Mouse (Mus musculus) forebrain, postnatal 0 days (tissue): Measurements from ENCODE around the gene Ccl22. TPM values are rescaled to one million over a fixed set of nuclear protein-coding genes. Genes with fewer than 3 reads are reported as not detected.

Experiments
- ATAC-seq: fragments of 200-750 bp; cut with Nextera tagmentation; 2 replicates; pipeline ENCODE4 v1.8.0; 2017; ENCODE audit warnings: mild to moderate bottlenecking, moderate library complexity
- DNase-seq: peaks from one replicate; pipeline ENCODE4 v3.0.0-alpha.2; 2015
- H3K27ac ChIP-seq: fragments of 300-500 bp; sonication (generic); 2 replicates; pipeline ENCODE4 v1.5.1; 2014; ENCODE audit warnings: low read depth, mild to moderate bottlenecking, antibody characterized with exemption, low read length, moderate library complexity, mixed read lengths
- H3K27me3 ChIP-seq: fragments of 300-500 bp; sonication (generic); 2 replicates; pipeline ENCODE4 v1.6.1; 2014; ENCODE audit warnings: mild to moderate bottlenecking, low read length, mixed read lengths; ENCODE audit not compliant: insufficient read depth
- H3K36me3 ChIP-seq: fragments of 300-500 bp; sonication (generic); 2 replicates; pipeline ENCODE4 v1.6.1; 2014; ENCODE audit warnings: mild to moderate bottlenecking, moderate library complexity; ENCODE audit not compliant: insufficient read depth
- H3K4me1 ChIP-seq: fragments of 300-500 bp; sonication (generic); 2 replicates; pipeline ENCODE4 v1.6.1; 2014; ENCODE audit warnings: antibody characterized with exemption; ENCODE audit not compliant: insufficient read depth
- H3K4me2 ChIP-seq: fragments of 300-500 bp; sonication (generic); 2 replicates; pipeline ENCODE4 v1.6.1; 2014; ENCODE audit warnings: low read depth, mild to moderate bottlenecking, moderate library complexity
- H3K4me3 ChIP-seq: fragments of 300-500 bp; sonication (generic); 2 replicates; pipeline ENCODE4 v1.5.1; 2014; ENCODE audit warnings: low read depth, low read length, mixed read lengths
- H3K9ac ChIP-seq: fragments of 300-500 bp; sonication (generic); 2 replicates; pipeline ENCODE4 v1.6.1; 2014; ENCODE audit warnings: mild to moderate bottlenecking
- H3K9me3 ChIP-seq: fragments of 300-500 bp; sonication (generic); 2 replicates; pipeline ENCODE4 v1.6.1; 2016; ENCODE audit warnings: low read length
- CTCF ChIP-seq: sonication (generic); IDR thresholded peaks from 2 replicates; pipeline ENCODE4 v1.5.1; 2016; ENCODE audit warnings: antibody characterized with exemption, control low read depth, low read depth
- WGBS: fragments of 180-500 bp; shearing (Covaris S2); extraction: QIAGEN DNeasy Blood & Tissue Kit; methylation state at CpG from one replicate; pipeline ENCODE4 v1.1.7; 2014; 5-methylcytosine and 5-hydroxymethylcytosine counted together
- polyA plus RNA-seq: library from polyadenylated mRNA; unstranded; fragments of >200 nt; fragmentation: Nextera tagmentation; extraction: Ambion mirVana; gene quantifications from 2 replicates; pipeline ENCODE4 v1.2.1, GENCODE M21; 2015
- total RNA-seq: library from RNA; depleted of rRNA; stranded (reverse); fragments of >200 nt; gene quantifications from 2 replicates; pipeline ENCODE4 v1.2.3, GENCODE M21; 2014

Ccl22 gene
- total and polyA plus RNA-seq, 2 experiments from 2014 or later: 0.15 TPM; not detected in 1

- no peaks in the 10 kb centered on the region for H3K4me1 ChIP-seq
- H3K27ac ChIP-seq: no peak overlapping the region
- no peak overlapping the region for H3K4me2 ChIP-seq
- H3K9me3 ChIP-seq: no peaks in the 10 kb centered on the region
- H3K9ac ChIP-seq: no peak overlapping the region
- H3K4me3 ChIP-seq: no peak overlapping the region
- no peaks in the 10 kb centered on the region for H3K36me3 ChIP-seq
- 75% methylated on average over 7 of the region's 7 CpGs for WGBS
- no peak for TF ChIP-seq CTCF
- ATAC-seq: no peak
- H3K27me3 ChIP-seq: no peaks in the 10 kb centered on the region
- no peak for DNase-seq
Measured at GRCm38 (mm10) chr8:94734735-94735350, 10.5 kb upstream of the Ccl22 start.

GRCm38 (mm10) chr8:94735426-94736094 lies 9.8 kb upstream of the Ccl22 start:
- TF ChIP-seq CTCF: no peak
- no peaks in the 10 kb centered on the region for H3K4me1 ChIP-seq
- ATAC-seq (no peak), DNase-seq (no peak)
- H3K36me3 ChIP-seq: no peaks in the 10 kb centered on the region
- no peak overlapping the region for H3K4me2 ChIP-seq
- H3K27me3 ChIP-seq: no peaks in the 10 kb centered on the region
- 76% methylated on average over 5 of the region's 5 CpGs for WGBS
- H3K4me3 ChIP-seq: no peak overlapping the region
- H3K9me3 ChIP-seq: no peaks in the 10 kb centered on the region
- H3K27ac ChIP-seq: no peak overlapping the region
- H3K9ac ChIP-seq: no peak overlapping the region

- ATAC-seq (no peak), DNase-seq (no peak)
- Histone ChIP-seq H3K9me3 (no peaks in the 10 kb centered on the region), H3K27ac (no peak overlapping the region), H3K4me1 (no peaks in the 10 kb centered on the region), H3K9ac (no peak overlapping the region), H3K27me3 (no peaks in the 10 kb centered on the region), H3K36me3 (no peaks in the 10 kb centered on the region), H3K4me3 (no peak overlapping the region), H3K4me2 (no peak overlapping the region)
- no peak for TF ChIP-seq CTCF
- 74% methylated on average over 6 of the region's 6 CpGs for WGBS
Measured at GRCm38 (mm10) chr8:94739829-94740228, 5.6 kb upstream of the Ccl22 start.

DNA sequence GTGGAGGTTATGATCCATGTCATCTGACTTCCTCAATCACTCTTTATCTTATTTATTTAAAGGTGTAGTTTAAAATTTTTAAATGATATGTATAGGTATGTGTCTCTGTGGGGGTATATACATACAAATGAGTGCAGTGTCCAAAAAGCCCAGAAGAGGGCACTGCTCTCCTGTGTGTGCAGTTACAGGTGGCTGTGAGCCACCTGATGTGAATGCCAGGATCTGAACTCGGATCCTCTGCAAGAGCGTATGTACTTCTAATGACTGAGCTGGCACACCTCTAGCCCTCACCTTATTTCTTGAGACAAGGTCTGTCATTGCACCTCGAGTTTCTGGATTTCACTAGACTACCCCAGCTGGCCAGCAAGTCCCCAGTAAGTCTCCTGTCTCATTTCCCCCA lies 4.8 kb upstream of the Ccl22 start:
- TF ChIP-seq CTCF: no peak
- Histone ChIP-seq H3K4me2 (no peak overlapping the region), H3K27me3 (no peaks in the 10 kb centered on the region), H3K4me1 (no peaks in the 10 kb centered on the region), H3K4me3 (no peak overlapping the region), H3K9me3 (no peaks in the 10 kb centered on the region), H3K9ac (no peak overlapping the region), H3K36me3 (no peaks in the 10 kb centered on the region), H3K27ac (no peak overlapping the region)
- WGBS: 88% methylated on average over 3 of the region's 3 CpGs
- DNase-seq (no peak), ATAC-seq (no peak)

GRCm38 (mm10) chr8:94741726-94742125 lies 3.7 kb upstream of the Ccl22 start:
- Histone ChIP-seq H3K27me3 (no peaks in the 10 kb centered on the region), H3K36me3 (no peaks in the 10 kb centered on the region), H3K9me3 (no peaks in the 10 kb centered on the region), H3K4me3 (no peak overlapping the region), H3K9ac (no peak overlapping the region), H3K4me2 (no peak overlapping the region), H3K4me1 (no peaks in the 10 kb centered on the region), H3K27ac (no peak overlapping the region)
- ATAC-seq: no peak
- WGBS: 93% methylated on average over 4 of the region's 4 CpGs
- no peak for DNase-seq
- TF ChIP-seq CTCF: no peak

DNA sequence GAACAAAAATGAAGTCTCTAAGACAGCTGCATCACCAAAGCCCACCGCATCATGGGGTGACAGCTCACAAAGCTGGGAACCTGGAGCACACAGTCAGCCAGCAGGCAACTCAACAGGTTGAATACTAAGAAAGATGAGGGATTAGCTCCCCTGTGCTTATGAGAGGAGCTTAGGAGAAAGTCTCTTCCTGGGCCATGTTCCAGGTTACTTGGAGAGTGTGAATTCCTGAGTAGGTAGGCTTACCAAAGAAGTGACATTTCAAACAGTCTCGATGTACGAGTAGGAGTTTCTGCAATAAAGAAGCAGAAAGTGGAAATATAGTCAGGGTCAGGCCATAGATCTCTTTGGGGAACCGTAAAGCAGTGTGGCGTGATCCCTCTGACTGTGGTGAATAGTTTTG lies 906 bp upstream of the Ccl22 start:
- H3K27me3 ChIP-seq: no peaks in the 10 kb centered on the region
- DNase-seq (no peak), ATAC-seq (no peak)
- no peak overlapping the region for H3K27ac ChIP-seq
- no peak overlapping the region for H3K4me2 ChIP-seq
- H3K36me3 ChIP-seq: no peaks in the 10 kb centered on the region
- no peaks in the 10 kb centered on the region for H3K9me3 ChIP-seq
- no peak for TF ChIP-seq CTCF
- H3K9ac ChIP-seq: no peak overlapping the region
- H3K4me3 ChIP-seq: no peak overlapping the region
- WGBS: 90% methylated on average over 5 of the region's 5 CpGs
- H3K4me1 ChIP-seq: no peaks in the 10 kb centered on the region

DNA sequence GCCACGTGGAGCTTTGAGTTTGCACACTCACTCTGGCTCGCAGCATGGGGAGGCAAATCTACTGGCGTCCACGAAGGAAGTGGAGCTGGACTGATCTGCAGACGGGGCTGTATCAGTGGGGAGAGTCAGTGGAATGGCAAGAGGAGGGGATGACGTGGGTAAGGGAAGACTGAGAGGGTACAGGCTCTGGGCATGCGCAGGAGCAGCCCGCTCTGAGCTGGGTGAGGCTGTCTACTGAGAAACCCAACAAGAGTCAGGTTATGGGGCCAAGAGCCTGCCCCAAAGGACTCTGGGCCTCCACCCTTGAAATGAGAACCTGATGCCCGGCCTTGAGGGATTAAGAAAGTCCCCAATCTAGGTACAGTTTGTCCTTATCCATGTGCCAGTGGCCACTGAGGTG lies 418 bp upstream of the Ccl22 start:
- no peaks in the 10 kb centered on the region for H3K9me3 ChIP-seq
- no peak overlapping the region for H3K27ac ChIP-seq
- no peak for ATAC-seq
- no peak for DNase-seq
- WGBS: 82% methylated on average over 9 of the region's 9 CpGs
- no peaks in the 10 kb centered on the region for H3K36me3 ChIP-seq
- H3K4me3 ChIP-seq: no peak overlapping the region
- no peak overlapping the region for H3K9ac ChIP-seq
- no peak overlapping the region for H3K4me2 ChIP-seq
- H3K4me1 ChIP-seq: no peaks in the 10 kb centered on the region
- no peak for TF ChIP-seq CTCF
- H3K27me3 ChIP-seq: no peaks in the 10 kb centered on the region
